Mouse (Mus musculus): ENCODE data around the gene Anks1b.

Anks1b gene

GRCm38 (mm10) chr10:90804602-90805095, 931.3 kb downstream of the Anks1b start:
- DNase-seq (ENCODE audit: low read depth, low spot score), result no peak

GRCm38 (mm10) chr10:90808616-90809310, 935.5 kb downstream of the Anks1b start:
- no peak for DNase-seq (ENCODE audit: low read depth, low spot score)

GRCm38 (mm10) chr10:90809911-90810590, 936.7 kb downstream of the Anks1b start:
- DNase-seq (ENCODE audit: low read depth, low spot score), result no peak

- DNase-seq (ENCODE audit: low read depth, low spot score), result no peak
These were observed 938.1 kb downstream of the Anks1b start for GRCm38 (mm10) chr10:90811446-90811845.

- DNase-seq (ENCODE audit: low read depth, low spot score), result no peak
These were observed 940.0 kb downstream of the Anks1b start for GRCm38 (mm10) chr10:90813326-90813725.

- DNase-seq (ENCODE audit: low read depth, low spot score), result no peak
These were observed 941.1 kb downstream of the Anks1b start for GRCm38 (mm10) chr10:90814412-90814811.

GRCm38 (mm10) chr10:90818246-90818937, 945.1 kb downstream of the Anks1b start:
- DNase-seq (ENCODE audit: low read depth, low spot score), result no peak

- DNase-seq (ENCODE audit: low read depth, low spot score), result no peak
These were observed 950.1 kb downstream of the Anks1b start for GRCm38 (mm10) chr10:90823438-90823837.

- DNase-seq (ENCODE audit: low read depth, low spot score), result no peak
These were observed 951.4 kb downstream of the Anks1b start for GRCm38 (mm10) chr10:90824692-90825091.

- DNase-seq (ENCODE audit: low read depth, low spot score), result no peak
These were observed 953.6 kb downstream of the Anks1b start for GRCm38 (mm10) chr10:90826939-90827338.

GRCm38 (mm10) chr10:90828581-90829393, 955.5 kb downstream of the Anks1b start:
- DNase-seq (ENCODE audit: low read depth, low spot score), result no peak

GRCm38 (mm10) chr10:90829394-90830267, 956.3 kb downstream of the Anks1b start:
- no peak for DNase-seq (ENCODE audit: low read depth, low spot score)

- DNase-seq (ENCODE audit: low read depth, low spot score), result no peak
These were observed 956.9 kb downstream of the Anks1b start for GRCm38 (mm10) chr10:90830268-90830585.

- no peak for DNase-seq (ENCODE audit: low read depth, low spot score)
These were observed 957.4 kb downstream of the Anks1b start for GRCm38 (mm10) chr10:90830591-90831287.

GRCm38 (mm10) chr10:90831288-90831626, 957.9 kb downstream of the Anks1b start:
- no peak for DNase-seq (ENCODE audit: low read depth, low spot score)

GRCm38 (mm10) chr10:90834306-90834705, 961.0 kb downstream of the Anks1b start:
- no peak for DNase-seq (ENCODE audit: low read depth, low spot score)

- no peak for DNase-seq (ENCODE audit: low read depth, low spot score)
These were observed 961.9 kb downstream of the Anks1b start for GRCm38 (mm10) chr10:90835195-90835594.

GRCm38 (mm10) chr10:90839611-90840335, 966.5 kb downstream of the Anks1b start:
- DNase-seq (ENCODE audit: low read depth, low spot score), result no peak

GRCm38 (mm10) chr10:90842398-90842797, 969.1 kb downstream of the Anks1b start:
- no peak for DNase-seq (ENCODE audit: low read depth, low spot score)

GRCm38 (mm10) chr10:90851077-90851476, 977.8 kb downstream of the Anks1b start:
- DNase-seq (ENCODE audit: low read depth, low spot score), result no peak
